Mouse (Mus musculus) retina, embryonic 14.5 days (tissue): ENCODE data around the gene Tex26.

Source experiments
- DNase-seq: peaks from one replicate; pipeline ENCODE4 v3.0.0-alpha.2; 2015; ENCODE audit warnings: low spot score

Gene Tex26

GRCm38 (mm10) chr5:149489136-149489535, 49.7 kb downstream of the Tex26 start:
- peak; percentile 73 for DNase-seq

- no peak for DNase-seq
Measured at GRCm38 (mm10) chr5:149490275-149490674, 50.8 kb downstream of the Tex26 start.

GRCm38 (mm10) chr5:149495655-149496054, 56.2 kb downstream of the Tex26 start:
- no peak for DNase-seq

- no peak for DNase-seq
Measured at GRCm38 (mm10) chr5:149496401-149497066, 57.1 kb downstream of the Tex26 start.

GRCm38 (mm10) chr5:149499936-149500335, 60.5 kb downstream of the Tex26 start:
- no peak for DNase-seq

- no peak for DNase-seq
Measured at GRCm38 (mm10) chr5:149503423-149504175, 64.1 kb downstream of the Tex26 start.

- DNase-seq, result no peak
Measured at GRCm38 (mm10) chr5:149504985-149505384, 65.5 kb downstream of the Tex26 start.

GRCm38 (mm10) chr5:149506033-149506432, 66.6 kb downstream of the Tex26 start:
- no peak for DNase-seq

- no peak for DNase-seq
Measured at GRCm38 (mm10) chr5:149508094-149509029, 68.9 kb downstream of the Tex26 start.

- no peak for DNase-seq
Measured at GRCm38 (mm10) chr5:149510323-149510722, 70.9 kb downstream of the Tex26 start.

GRCm38 (mm10) chr5:149512695-149513094, 73.2 kb downstream of the Tex26 start:
- no peak for DNase-seq

- DNase-seq, result no peak
Measured at GRCm38 (mm10) chr5:149513438-149514086, 74.1 kb downstream of the Tex26 start.

- peak; percentile 56 for DNase-seq
Measured at GRCm38 (mm10) chr5:149514087-149514671, 74.7 kb downstream of the Tex26 start.

- DNase-seq, result no peak
Measured at GRCm38 (mm10) chr5:149514890-149515289, 75.4 kb downstream of the Tex26 start.

GRCm38 (mm10) chr5:149517116-149517515, 77.7 kb downstream of the Tex26 start:
- no peak for DNase-seq
